Mouse (Mus musculus) heart, embryonic 15.5 days (tissue): Measurements from ENCODE around the gene Ergic3. TPM values are rescaled to one million over a fixed set of nuclear protein-coding genes. Genes with fewer than 3 reads are reported as not detected.

Source experiments
- ATAC-seq: fragments of 200-750 bp; cut with Nextera tagmentation; replicated peaks from 2 replicates; pipeline ENCODE4 v1.8.0; 2017; ENCODE audit warnings: low read depth, moderate TSS enrichment; ENCODE audit not compliant: insufficient number of reproducible peaks, insufficient read depth, low FRiP score
- H3K27ac ChIP-seq: fragments of 300-500 bp; sonication (generic); 2 replicates; pipeline ENCODE4 v1.5.1; 2015; ENCODE audit warnings: mild to moderate bottlenecking, inconsistent platforms
- H3K27me3 ChIP-seq: fragments of 300-500 bp; sonication (generic); 2 replicates; pipeline ENCODE4 v1.6.1; 2015; ENCODE audit warnings: inconsistent platforms
- H3K36me3 ChIP-seq: fragments of 300-500 bp; sonication (generic); 2 replicates; pipeline ENCODE4 v1.6.1; 2015; ENCODE audit warnings: mild to moderate bottlenecking, inconsistent platforms
- H3K4me1 ChIP-seq: fragments of 300-500 bp; sonication (generic); replicated peaks from 2 replicates; pipeline ENCODE4 v1.6.1; 2015; ENCODE audit warnings: inconsistent platforms
- H3K4me2 ChIP-seq: fragments of 300-500 bp; sonication (generic); 2 replicates; pipeline ENCODE4 v1.6.1; 2015; ENCODE audit warnings: inconsistent platforms, mild to moderate bottlenecking, moderate library complexity
- H3K4me3 ChIP-seq: fragments of 300-500 bp; sonication (generic); 2 replicates; pipeline ENCODE4 v1.5.1; 2015; ENCODE audit warnings: mild to moderate bottlenecking, inconsistent platforms
- H3K9ac ChIP-seq: fragments of 300-500 bp; sonication (generic); 2 replicates; pipeline ENCODE4 v1.6.1; 2015; ENCODE audit warnings: mild to moderate bottlenecking, inconsistent platforms
- H3K9me3 ChIP-seq: fragments of 300-500 bp; sonication (generic); replicated peaks from 2 replicates; pipeline ENCODE4 v1.6.1; 2016; ENCODE audit warnings: inconsistent platforms
- WGBS: fragments of 180-500 bp; shearing (Covaris S2); methylation state at CpG from one replicate; pipeline ENCODE4 v1.1.7; 2015; ENCODE audit warnings: mixed read lengths; 5-methylcytosine and 5-hydroxymethylcytosine counted together
- polyA plus RNA-seq: library from polyadenylated mRNA; unstranded; fragments of >200 nt; fragmentation: Nextera tagmentation; extraction: Ambion mirVana; gene quantifications from 2 replicates; pipeline ENCODE4 v1.2.1, GENCODE M21; 2015

Ergic3 gene
- polyA plus RNA-seq, result 126 and 184 TPM in 2 replicates

DNA sequence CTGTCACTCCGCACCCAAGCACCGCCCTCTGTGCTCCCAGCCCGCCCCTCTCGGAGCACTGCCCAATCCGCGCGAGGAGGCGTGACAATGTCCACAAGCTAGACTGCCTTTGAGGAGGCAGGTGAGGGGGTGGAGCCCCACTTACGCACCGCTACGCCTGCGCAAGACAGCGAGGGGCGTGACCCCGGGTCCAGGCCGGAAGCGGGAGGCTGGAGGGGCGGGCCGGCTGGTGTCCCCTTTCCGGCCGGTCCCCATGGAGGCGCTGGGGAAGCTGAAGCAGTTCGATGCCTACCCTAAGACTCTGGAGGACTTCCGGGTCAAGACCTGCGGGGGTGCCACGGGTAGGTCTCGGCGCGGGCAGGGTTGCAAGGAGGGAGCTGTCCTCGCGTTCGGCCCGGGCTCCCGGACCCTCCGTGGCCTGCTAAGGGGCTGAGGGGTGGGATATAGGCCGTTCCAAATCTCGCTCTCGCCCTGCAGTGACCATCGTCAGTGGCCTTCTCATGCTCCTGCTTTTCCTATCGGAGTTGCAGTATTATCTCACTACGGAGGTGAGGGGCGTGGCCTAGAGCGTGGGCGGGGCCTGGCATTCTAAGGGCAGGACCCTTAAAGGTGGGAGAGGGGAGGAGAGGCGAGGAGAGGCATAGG is at the start of gene Ergic3, which contains the start of gene 6430550D23Rik:
TSS of gene Ergic3 (plus strand) at position 158 of the 645 bp plus-strand sequence.
TSS of gene 6430550D23Rik (minus strand) at position 90 of the 645 bp plus-strand sequence.
- Histone ChIP-seq H3K4me1 (peaks cover 7% of the 10 kb centered on the region), H3K27ac (peak within 1 kb of the TSS; percentile 75), H3K9me3 (no peaks in the 10 kb centered on the region), H3K36me3 (peaks cover 32% of the 10 kb centered on the region), H3K9ac (peak within 1 kb of the TSS; percentile 75), H3K4me3 (peak within 1 kb of the TSS; percentile 82), H3K27me3 (no peaks in the 10 kb centered on the region), H3K4me2 (peak within 1 kb of the TSS; percentile 69)
- ATAC-seq, result peak; percentile 100
- WGBS, result under 1% methylated on average over 45 of the region's 45 CpGs

DNA sequence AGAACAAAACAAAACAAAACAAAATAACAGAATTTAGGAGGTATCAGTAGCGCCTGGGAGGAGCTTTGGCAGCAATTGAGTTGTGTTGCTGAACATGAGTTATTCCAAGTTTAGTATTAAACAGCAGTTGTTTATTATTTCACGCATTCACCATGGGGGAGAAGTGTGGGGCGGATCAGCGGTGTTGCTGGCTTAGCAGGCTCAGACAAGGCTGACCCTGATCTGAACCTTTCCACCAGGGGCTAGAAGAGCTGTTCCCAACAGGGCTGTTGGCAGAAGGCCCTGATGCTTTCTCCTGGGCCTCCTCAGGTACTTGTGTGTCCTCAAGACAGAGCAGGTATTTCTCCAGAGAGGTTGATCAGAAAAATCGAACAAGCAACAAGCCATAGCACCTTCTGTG is 47.9 kb upstream of the Ergic3 start:
- H3K9me3 ChIP-seq, result no peaks in the 10 kb centered on the region
- H3K4me2 ChIP-seq, result no peak overlapping the region
- no peak overlapping the region for H3K27ac ChIP-seq
- no peak for ATAC-seq
- H3K9ac ChIP-seq, result no peak overlapping the region
- peaks cover 16% of the 10 kb centered on the region; the same call in 1 of the 2 replicates for H3K36me3 ChIP-seq
- peaks cover 8% of the 10 kb centered on the region for H3K4me1 ChIP-seq
- H3K27me3 ChIP-seq, result no peaks in the 10 kb centered on the region
- H3K4me3 ChIP-seq, result no peak overlapping the region
- WGBS, result 80% methylated on average over 5 of the region's 5 CpGs

- Histone ChIP-seq H3K36me3 (peaks cover 30% of the 10 kb centered on the region), H3K4me1 (peaks cover 8% of the 10 kb centered on the region), H3K9ac (no peak overlapping the region), H3K4me2 (no peak overlapping the region), H3K9me3 (no peaks in the 10 kb centered on the region), H3K27ac (no peak overlapping the region), H3K27me3 (no peaks in the 10 kb centered on the region), H3K4me3 (no peak overlapping the region)
- ATAC-seq, result no peak
- WGBS, result 87% methylated on average over 10 of the region's 10 CpGs
Measured at GRCm38 (mm10) chr2:155961862-155962261, 46.0 kb upstream of the Ergic3 start.

- H3K27me3 ChIP-seq, result no peaks in the 10 kb centered on the region
- H3K4me2 ChIP-seq, result no peak overlapping the region
- H3K9me3 ChIP-seq, result no peaks in the 10 kb centered on the region
- ATAC-seq, result no peak
- 41% methylated on average over 1 of the region's 1 CpGs for WGBS
- H3K36me3 ChIP-seq, result peaks cover 41% of the 10 kb centered on the region
- H3K4me3 ChIP-seq, result no peak overlapping the region
- H3K9ac ChIP-seq, result no peak overlapping the region
- no peak overlapping the region for H3K27ac ChIP-seq
- H3K4me1 ChIP-seq, result no peaks in the 10 kb centered on the region
Measured at GRCm38 (mm10) chr2:155962991-155963390, 44.9 kb upstream of the Ergic3 start.

GRCm38 (mm10) chr2:155973348-155973747 is 34.5 kb upstream of the Ergic3 start:
- Histone ChIP-seq H3K36me3 (peaks cover 78% of the 10 kb centered on the region), H3K9me3 (no peaks in the 10 kb centered on the region), H3K4me3 (no peak overlapping the region), H3K27ac (no peak overlapping the region), H3K9ac (no peak overlapping the region), H3K4me2 (no peak overlapping the region), H3K27me3 (no peaks in the 10 kb centered on the region), H3K4me1 (no peaks in the 10 kb centered on the region)
- ATAC-seq, result no peak
- WGBS, result 75% methylated on average over 6 of the region's 6 CpGs

DNA sequence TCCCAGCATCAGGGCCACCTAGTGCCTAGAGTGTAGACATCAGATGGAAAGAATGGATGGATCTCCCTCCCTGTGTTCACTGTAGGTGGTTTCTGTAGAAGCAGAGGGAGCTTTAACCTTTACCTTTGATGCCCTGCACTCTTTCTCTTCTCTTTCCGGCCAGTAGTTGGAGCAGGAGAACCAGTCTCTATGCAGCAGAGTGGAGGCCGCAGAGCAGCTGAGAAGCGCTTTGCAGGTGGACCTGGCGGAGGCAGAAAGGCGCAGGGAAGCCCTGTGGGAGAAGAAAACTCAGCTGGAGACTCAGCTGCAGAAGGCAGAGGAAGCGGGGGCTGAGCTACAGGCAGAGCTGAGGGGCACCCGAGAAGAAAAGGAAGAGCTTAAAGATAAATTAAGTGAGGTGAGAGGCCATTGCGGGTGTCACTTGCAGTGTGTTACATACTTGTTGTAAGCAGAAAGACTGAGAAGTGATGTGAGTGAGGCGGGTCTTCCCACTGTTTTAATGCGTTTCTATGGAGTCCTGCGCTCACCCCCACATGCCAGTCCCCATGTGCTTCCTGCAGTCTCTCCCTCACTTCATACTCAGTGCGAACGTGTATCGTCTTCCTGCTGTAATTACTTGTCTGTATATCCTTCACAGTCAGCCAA is 33.6 kb upstream of the Ergic3 start:
- Histone ChIP-seq H3K4me1 (no peaks in the 10 kb centered on the region), H3K9ac (no peak overlapping the region), H3K36me3 (peaks cover 75% of the 10 kb centered on the region), H3K27ac (no peak overlapping the region), H3K9me3 (no peaks in the 10 kb centered on the region), H3K4me2 (no peak overlapping the region), H3K27me3 (no peaks in the 10 kb centered on the region), H3K4me3 (no peak overlapping the region)
- ATAC-seq, result no peak
- 74% methylated on average over 14 of the region's 14 CpGs for WGBS

DNA sequence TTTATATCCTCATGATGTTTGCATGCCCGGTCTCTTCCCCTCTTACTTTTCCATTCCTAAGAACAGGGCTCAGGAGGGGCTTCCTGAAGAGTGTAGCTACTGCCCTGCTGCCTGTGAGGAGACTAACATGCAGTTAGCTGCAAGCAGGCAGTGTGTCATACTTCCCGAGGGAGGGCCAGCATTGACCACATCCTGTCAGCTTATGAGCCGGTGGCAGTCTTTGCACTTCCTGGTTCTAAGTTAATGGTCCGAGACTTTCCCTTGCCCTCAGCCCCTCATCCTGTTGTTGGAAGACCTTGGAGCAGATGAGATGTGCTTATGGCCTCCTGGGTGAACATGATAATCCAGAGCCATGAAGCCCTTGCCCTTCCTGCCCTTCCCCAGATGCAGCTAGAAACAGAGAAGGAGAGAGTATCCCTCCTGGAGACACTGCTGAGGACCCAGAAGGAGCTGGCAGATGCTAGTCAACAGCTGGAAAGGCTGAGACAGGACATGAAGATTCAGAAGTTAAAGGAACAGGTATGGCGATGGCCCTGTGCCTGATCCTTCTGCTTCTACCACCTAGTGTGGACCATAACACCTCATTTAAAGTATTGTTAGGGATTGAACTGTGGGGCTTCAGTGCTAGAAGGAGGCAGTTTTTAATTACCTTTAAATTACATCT is 28.4 kb upstream of the Ergic3 start:
- H3K27ac ChIP-seq, result peak overlapping the region; percentile 31
- H3K9ac ChIP-seq, result no peak overlapping the region
- ATAC-seq, result 0 out of 2 replicates have a peak, but pooled peaks have one; percentile 35
- no peaks in the 10 kb centered on the region for H3K9me3 ChIP-seq
- no peak overlapping the region; the same call in 1 of the 2 replicates for H3K4me2 ChIP-seq
- WGBS, result 66% methylated on average over 5 of the region's 5 CpGs
- H3K4me3 ChIP-seq, result no peak overlapping the region
- no peaks in the 10 kb centered on the region for H3K4me1 ChIP-seq
- H3K27me3 ChIP-seq, result no peaks in the 10 kb centered on the region
- peaks cover 69% of the 10 kb centered on the region for H3K36me3 ChIP-seq

- 93% methylated on average over 7 of the region's 7 CpGs for WGBS
- Histone ChIP-seq H3K9ac (no peak overlapping the region), H3K9me3 (no peaks in the 10 kb centered on the region), H3K4me3 (no peak overlapping the region), H3K36me3 (peaks cover 82% of the 10 kb centered on the region), H3K4me2 (no peak overlapping the region), H3K4me1 (peaks cover 7% of the 10 kb centered on the region), H3K27me3 (no peaks in the 10 kb centered on the region), H3K27ac (no peak overlapping the region)
- ATAC-seq, result no peak
Measured at GRCm38 (mm10) chr2:155985776-155986175, 22.1 kb upstream of the Ergic3 start.

- Histone ChIP-seq H3K4me2 (no peak overlapping the region), H3K27ac (no peak overlapping the region), H3K9me3 (no peaks in the 10 kb centered on the region), H3K36me3 (peaks cover 79% of the 10 kb centered on the region), H3K9ac (no peak overlapping the region), H3K27me3 (no peaks in the 10 kb centered on the region), H3K4me3 (no peak overlapping the region), H3K4me1 (peaks cover 19% of the 10 kb centered on the region)
- WGBS, result 93% methylated on average over 6 of the region's 6 CpGs
- no peak for ATAC-seq
Measured at GRCm38 (mm10) chr2:155987131-155987530, 20.7 kb upstream of the Ergic3 start.

GRCm38 (mm10) chr2:155989085-155989484 is 18.8 kb upstream of the Ergic3 start:
- no peak for ATAC-seq
- Histone ChIP-seq H3K27me3 (no peaks in the 10 kb centered on the region), H3K4me1 (peaks cover 24% of the 10 kb centered on the region), H3K9ac (no peak overlapping the region), H3K36me3 (peaks cover 78% of the 10 kb centered on the region), H3K9me3 (no peaks in the 10 kb centered on the region), H3K27ac (no peak overlapping the region), H3K4me2 (no peak overlapping the region), H3K4me3 (no peak overlapping the region)
- WGBS, result 35% methylated on average over 4 of the region's 4 CpGs

DNA sequence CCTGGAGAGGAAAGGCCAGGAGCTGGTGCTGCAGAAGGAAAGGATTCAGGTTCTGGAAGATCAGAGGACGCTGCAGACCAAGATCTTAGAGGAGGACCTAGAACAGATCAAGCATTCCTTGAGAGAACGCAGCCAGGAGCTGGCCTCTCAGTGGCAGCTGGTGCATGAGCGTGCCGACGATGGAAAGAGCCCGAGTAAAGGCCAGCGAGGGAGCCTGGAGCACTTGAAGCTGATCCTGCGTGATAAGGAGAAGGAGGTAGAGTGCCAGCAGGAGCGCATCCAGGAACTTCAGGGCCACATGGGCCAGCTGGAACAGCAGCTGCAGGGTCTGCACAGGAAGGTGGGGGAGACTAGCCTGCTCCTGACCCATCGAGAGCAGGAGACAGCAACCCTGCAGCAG is 16.7 kb upstream of the Ergic3 start:
- Histone ChIP-seq H3K9ac (no peak overlapping the region), H3K9me3 (no peaks in the 10 kb centered on the region), H3K4me3 (no peak overlapping the region), H3K36me3 (peaks cover 74% of the 10 kb centered on the region), H3K4me2 (no peak overlapping the region), H3K4me1 (peaks cover 24% of the 10 kb centered on the region), H3K27me3 (no peaks in the 10 kb centered on the region), H3K27ac (no peak overlapping the region)
- 77% methylated on average over 10 of the region's 10 CpGs for WGBS
- no peak for ATAC-seq
